Mouse (Mus musculus) forebrain, embryonic 14.5 days (tissue): ENCODE measurements around the gene Ftsj1. TPM values are rescaled to one million over a fixed set of nuclear protein-coding genes. Genes with fewer than 3 reads are reported as not detected.

Source experiments
- ATAC-seq: fragments of 200-750 bp; cut with Nextera tagmentation; 2 replicates; pipeline ENCODE4 v1.8.0; 2017; ENCODE audit warnings: mild to moderate bottlenecking, moderate library complexity
- DNase-seq: peaks from one replicate; pipeline ENCODE4 v3.0.0-alpha.2; 2015; ENCODE audit warnings: low spot score
- H3K27ac ChIP-seq: fragments of 300-500 bp; sonication (generic); 2 replicates; pipeline ENCODE4 v1.5.1; 2014; ENCODE audit warnings: low read depth, mild to moderate bottlenecking, control low read depth, low read length, moderate library complexity
- H3K27me3 ChIP-seq: fragments of 300-500 bp; sonication (generic); replicated peaks from 2 replicates; pipeline ENCODE4 v1.6.1; 2014; ENCODE audit warnings: low read length, control low read depth, mixed read lengths; ENCODE audit not compliant: control insufficient read depth, insufficient read depth
- H3K36me3 ChIP-seq: fragments of 300-500 bp; sonication (generic); 2 replicates; pipeline ENCODE4 v1.6.1; 2014; ENCODE audit warnings: low read length, control low read depth; ENCODE audit not compliant: control insufficient read depth, insufficient read depth
- H3K4me1 ChIP-seq: fragments of 300-500 bp; sonication (generic); 2 replicates; pipeline ENCODE4 v1.6.1; 2014; ENCODE audit warnings: antibody characterized with exemption, low read length, control low read depth; ENCODE audit not compliant: control insufficient read depth, insufficient read depth
- H3K4me2 ChIP-seq: fragments of 300-500 bp; sonication (generic); 2 replicates; pipeline ENCODE4 v1.6.1; 2014; ENCODE audit warnings: mild to moderate bottlenecking, control low read depth, low read length
- H3K4me3 ChIP-seq: fragments of 300-500 bp; sonication (generic); 2 replicates; pipeline ENCODE4 v1.5.1; 2014; ENCODE audit warnings: low read depth, low read length, control low read depth
- H3K9ac ChIP-seq: fragments of 300-500 bp; sonication (generic); 2 replicates; pipeline ENCODE4 v1.6.1; 2014; ENCODE audit warnings: mild to moderate bottlenecking, low read length, control low read depth, moderate library complexity
- H3K9me3 ChIP-seq: fragments of 300-500 bp; sonication (generic); replicated peaks from 2 replicates; pipeline ENCODE4 v1.6.1; 2016; ENCODE audit warnings: low read length, control low read depth, mixed read lengths; ENCODE audit not compliant: control insufficient read depth
- WGBS: fragments of 180-500 bp; shearing (Covaris S2); extraction: QIAGEN DNeasy Blood & Tissue Kit; methylation state at CpG from one replicate; pipeline ENCODE4 v1.1.7; 2014; 5-methylcytosine and 5-hydroxymethylcytosine counted together
- polyA plus RNA-seq: library from polyadenylated mRNA; unstranded; fragments of >200 nt; fragmentation: Nextera tagmentation; extraction: Ambion mirVana; gene quantifications from 2 replicates; pipeline ENCODE4 v1.2.1, GENCODE M21; 2014

Ftsj1 gene
- polyA plus RNA-seq, 1 experiment from 2014 or later = 60.9 TPM

- ATAC-seq = no peak
- H3K4me1 ChIP-seq = no peaks in the 10 kb centered on the region
- no peaks in the 10 kb centered on the region for H3K9me3 ChIP-seq
- peak overlapping the region; percentile 59 for H3K9ac ChIP-seq
- H3K27me3 ChIP-seq = no peaks in the 10 kb centered on the region
- peak overlapping the region; percentile 57 for H3K4me2 ChIP-seq
- no peaks in the 10 kb centered on the region for H3K36me3 ChIP-seq
- WGBS = 26% methylated on average over 13 of the region's 13 CpGs
- peak overlapping the region; percentile 40 for H3K4me3 ChIP-seq
- H3K27ac ChIP-seq = 0 out of 2 replicates have a peak overlapping the region, but pooled peaks have one; percentile 39
- no peak for DNase-seq
Observed at GRCm38 (mm10) chrX:8192126-8192639, 60.0 kb downstream of the Ftsj1 start.

Other genes starting within 250 kb of the Ftsj1 start
- 0.46 TPM in 1 of 2 replicates, not detected in the other for gene Glod5, start 233.9 kb downstream of the Ftsj1 start, polyA plus RNA-seq
- 42.8 and 47.7 TPM in 2 replicates for gene Suv39h1, start 177.6 kb downstream of the Ftsj1 start, polyA plus RNA-seq
- gene Was, start 161.9 kb downstream of the Ftsj1 start, polyA plus RNA-seq = 0.15 and 0.33 TPM in 2 replicates
- 35.2 and 43.2 TPM in 2 replicates for gene Wdr13, start 119.5 kb downstream of the Ftsj1 start, polyA plus RNA-seq
- gene Rbm3, start 106.5 kb downstream of the Ftsj1 start, polyA plus RNA-seq = 388 and 477 TPM in 2 replicates
- gene Tbc1d25, start 76.2 kb downstream of the Ftsj1 start, polyA plus RNA-seq = 19.7 and 26.5 TPM in 2 replicates
- 25.3 and 28.5 TPM in 2 replicates for gene Ebp, start 58.9 kb downstream of the Ftsj1 start, polyA plus RNA-seq
- 35.4 and 42.0 TPM in 2 replicates for gene Porcn, start 45.9 kb downstream of the Ftsj1 start, polyA plus RNA-seq
- 42.8 and 48.3 TPM in 2 replicates for gene Slc38a5, start 18.7 kb upstream of the Ftsj1 start, polyA plus RNA-seq
- not detected in 2 replicates for gene Ssxb10, start 75.0 kb upstream of the Ftsj1 start, polyA plus RNA-seq
- gene Ssxb9, start 114.6 kb upstream of the Ftsj1 start, polyA plus RNA-seq = not detected in 2 replicates
- not detected in 2 replicates for gene Ssxb1, start 160.9 kb upstream of the Ftsj1 start, polyA plus RNA-seq
- gene Ssxb2, start 209.3 kb upstream of the Ftsj1 start, polyA plus RNA-seq = not detected in 2 replicates